Mouse (Mus musculus) midbrain, embryonic 12.5 days (tissue): ENCODE measurements around the gene Sycn. TPM values are rescaled to one million over a fixed set of nuclear protein-coding genes. Genes with fewer than 3 reads are reported as not detected.

Source experiments
- microRNA-seq: library from miRNA; unstranded; fragments of <30 nt; microRNA quantifications from one replicate; pipeline ENCODE4, GENCODE M21; 2017
- polyA plus RNA-seq: library from polyadenylated mRNA; unstranded; fragments of >200 nt; fragmentation: Nextera tagmentation; extraction: Ambion mirVana; gene quantifications from 2 replicates; pipeline ENCODE4 v1.2.1, GENCODE M21; 2016

Sycn gene
- polyA plus RNA-seq, 1 experiment from 2014 or later: not detected

Small RNA genes within 50 kb of the gene (microRNA-seq; reads per million reads assigned to microRNA genes)
- 1.4 reads per million for gene Mir7049

Other genes starting within 250 kb of the Sycn start
- 0.90 and 1.6 TPM in 2 replicates for gene Selenov, start 249.7 kb upstream of the Sycn start, polyA plus RNA-seq
- gene Dll3, start 238.6 kb upstream of the Sycn start, polyA plus RNA-seq: 86.8 and 91.4 TPM in 2 replicates
- 188 and 193 TPM in 2 replicates for gene Timm50, start 228.8 kb upstream of the Sycn start, polyA plus RNA-seq
- gene Supt5, start 202.1 kb upstream of the Sycn start, polyA plus RNA-seq: 105 and 107 TPM in 2 replicates
- gene Rps16, start 190.2 kb upstream of the Sycn start, polyA plus RNA-seq: 544 and 582 TPM in 2 replicates
- gene Plekhg2, start 168.3 kb upstream of the Sycn start, polyA plus RNA-seq: 71.6 and 78.6 TPM in 2 replicates
- gene Zfp36, start 160.6 kb upstream of the Sycn start, polyA plus RNA-seq: 4.9 and 5.4 TPM in 2 replicates
- 45.3 and 46.9 TPM in 2 replicates for gene Med29, start 148.2 kb upstream of the Sycn start, polyA plus RNA-seq
- 83.2 and 86.0 TPM in 2 replicates for gene Paf1, start 147.9 kb upstream of the Sycn start, polyA plus RNA-seq
- gene Gmfg, start 103.4 kb upstream of the Sycn start, polyA plus RNA-seq: 6.3 TPM in 2 replicates
- gene Lrfn1, start 88.9 kb upstream of the Sycn start, polyA plus RNA-seq: 9.2 and 13.9 TPM in 2 replicates
- gene Ifnl2, start 30.4 kb upstream of the Sycn start, polyA plus RNA-seq: not detected in 2 replicates
- not detected in 2 replicates for gene Ifnl3, start 18.0 kb upstream of the Sycn start, polyA plus RNA-seq
- not detected in 2 replicates for gene Nccrp1, start 6.4 kb downstream of the Sycn start, polyA plus RNA-seq
- 34.1 and 34.8 TPM in 2 replicates for gene Samd4b, start 57.3 kb downstream of the Sycn start, polyA plus RNA-seq
- 40.4 and 43.5 TPM in 2 replicates for gene Pak4, start 57.3 kb downstream of the Sycn start, polyA plus RNA-seq
- gene Acp7, start 90.4 kb downstream of the Sycn start, polyA plus RNA-seq: not detected in 2 replicates
- gene Fbxo27, start 152.0 kb downstream of the Sycn start, polyA plus RNA-seq: 4.9 and 5.3 TPM in 2 replicates
- gene Fbxo17, start 175.9 kb downstream of the Sycn start, polyA plus RNA-seq: 6.7 and 7.2 TPM in 2 replicates
- gene Mrps12, start 200.9 kb downstream of the Sycn start, polyA plus RNA-seq: 117 and 120 TPM in 2 replicates
- gene Sars2, start 201.1 kb downstream of the Sycn start, polyA plus RNA-seq: 30.7 and 30.9 TPM in 2 replicates
- gene Ccer2, start 215.3 kb downstream of the Sycn start, polyA plus RNA-seq: not detected in 2 replicates
- 78.5 and 80.6 TPM in 2 replicates for gene Sirt2, start 225.8 kb downstream of the Sycn start, polyA plus RNA-seq
- 38.6 and 44.5 TPM in 2 replicates for gene Nfkbib, start 226.6 kb downstream of the Sycn start, polyA plus RNA-seq
- gene Rinl, start 248.1 kb downstream of the Sycn start, polyA plus RNA-seq: 1.7 and 2.8 TPM in 2 replicates